Mouse (Mus musculus) small intestine, adult 2 months (tissue): ENCODE data around the gene Smyd3. TPM values are rescaled to one million over a fixed set of nuclear protein-coding genes. Genes with fewer than 3 reads are reported as not detected.

Experiments
- H3K27ac ChIP-seq: fragments of 200-500 bp; 2 replicates; pipeline ENCODE4 v1.5.1; 2012; ENCODE audit warnings: low read depth, low read length, control low read depth, inconsistent platforms; ENCODE audit not compliant: insufficient read depth
- H3K27me3 ChIP-seq: fragments of 200-500 bp; 2 replicates; pipeline ENCODE4 v1.6.1; 2012; ENCODE audit warnings: mild to moderate bottlenecking, moderate library complexity, low read length, inconsistent platforms; ENCODE audit not compliant: control insufficient read depth, insufficient read depth
- H3K36me3 ChIP-seq: fragments of 200-500 bp; 2 replicates; pipeline ENCODE4 v1.6.1; 2012; ENCODE audit warnings: mild to moderate bottlenecking, low read length, control low read depth, inconsistent platforms; ENCODE audit not compliant: control insufficient read depth, insufficient read depth
- H3K4me1 ChIP-seq: fragments of 200-500 bp; 2 replicates; pipeline ENCODE4 v1.6.1; 2012; ENCODE audit warnings: low read length, inconsistent platforms, mixed read lengths; ENCODE audit not compliant: control insufficient read depth, insufficient read depth, insufficient read length
- H3K4me3 ChIP-seq: fragments of 200-500 bp; 2 replicates; pipeline ENCODE4 v1.5.1; 2012; ENCODE audit warnings: low read depth, mild to moderate bottlenecking, control low read depth, inconsistent platforms, low read length, moderate library complexity
- CTCF ChIP-seq: fragments of 200-500 bp; IDR thresholded peaks from 2 replicates; pipeline ENCODE4 v1.5.1; 2012; ENCODE audit warnings: low read depth, mild to moderate bottlenecking, control low read depth, inconsistent platforms, low read length, moderate library complexity, mixed read lengths; ENCODE audit not compliant: insufficient replicate concordance, insufficient read length; ENCODE audit errors: extremely low read depth
- POLR2A ChIP-seq: fragments of 200-500 bp; IDR thresholded peaks from 2 replicates; pipeline ENCODE4 v1.6.1; 2012; ENCODE audit warnings: low read depth, mild to moderate bottlenecking, control low read depth, inconsistent platforms, low read length, moderate library complexity
- WGBS: fragments of 180-500 bp; shearing (Covaris S2); methylation state at CpG from one replicate; pipeline ENCODE4 v1.1.7; 2018; 5-methylcytosine and 5-hydroxymethylcytosine counted together
- polyA plus RNA-seq: library from polyadenylated mRNA; depleted of rRNA; stranded (reverse); fragments of >200 nt; gene quantifications from 2 replicates; pipeline ENCODE4 v1.2.3, GENCODE M21; 2012

Smyd3 gene
- polyA plus RNA-seq, 1 experiment = 1.1 TPM

GRCm38 (mm10) chr1:179218061-179218460 lies 299.8 kb downstream of the Smyd3 start:
- Histone ChIP-seq H3K27me3 (no peaks in the 10 kb centered on the region), H3K27ac (no peak overlapping the region), H3K4me3 (no peak overlapping the region), H3K36me3 (no peaks in the 10 kb centered on the region), H3K4me1 (no peaks in the 10 kb centered on the region)
- TF ChIP-seq POLR2A = no peak
- no peak for TF ChIP-seq CTCF
- WGBS = 69% methylated on average over 5 of the region's 5 CpGs

DNA sequence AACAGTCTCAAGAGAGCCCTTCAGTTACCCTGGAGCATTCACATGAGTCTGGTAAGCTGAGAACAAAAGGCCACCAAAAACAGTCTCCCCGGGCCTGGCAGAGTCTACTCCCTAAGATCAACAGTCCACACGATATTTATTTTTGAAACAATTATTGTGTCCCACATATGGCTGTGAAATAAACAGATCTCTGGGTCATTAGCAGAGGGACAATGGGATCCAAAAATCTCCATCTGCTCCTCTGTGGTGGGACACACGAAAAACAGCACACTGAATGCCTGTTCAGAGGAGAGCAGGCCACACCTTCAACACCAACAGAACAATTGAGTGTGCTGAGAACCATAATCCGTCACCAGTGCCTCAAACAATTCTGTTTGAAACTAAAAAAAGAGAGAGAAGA lies 300.8 kb downstream of the Smyd3 start:
- no peak for TF ChIP-seq POLR2A
- no peak for TF ChIP-seq CTCF
- WGBS = 56% methylated on average over 4 of the region's 4 CpGs
- Histone ChIP-seq H3K4me3 (no peak overlapping the region), H3K27me3 (no peaks in the 10 kb centered on the region), H3K4me1 (no peaks in the 10 kb centered on the region), H3K27ac (no peak overlapping the region), H3K36me3 (no peaks in the 10 kb centered on the region)

DNA sequence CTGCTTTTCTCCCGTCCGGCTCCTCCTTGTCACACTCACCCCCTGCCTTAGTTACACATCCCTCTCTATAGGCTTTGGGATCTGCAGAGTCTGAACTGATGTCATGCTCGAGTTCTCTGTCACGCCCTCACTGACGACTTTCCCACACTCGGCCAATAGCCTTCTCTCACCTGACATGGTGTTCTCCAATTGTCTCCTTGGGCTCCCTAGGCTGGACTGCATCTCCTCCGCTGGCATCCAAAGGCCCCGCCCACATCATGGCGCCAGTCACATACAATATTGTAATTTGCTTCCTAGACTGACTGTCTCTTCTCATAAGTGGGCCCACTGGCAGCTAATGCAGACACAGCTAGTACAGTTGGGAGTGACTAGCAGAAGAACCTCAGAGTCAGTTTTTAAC lies 304.5 kb downstream of the Smyd3 start:
- Histone ChIP-seq H3K27me3 (no peaks in the 10 kb centered on the region), H3K4me1 (no peaks in the 10 kb centered on the region), H3K27ac (no peak overlapping the region), H3K36me3 (no peaks in the 10 kb centered on the region), H3K4me3 (no peak overlapping the region)
- 88% methylated on average over 9 of the region's 9 CpGs for WGBS
- TF ChIP-seq POLR2A (no peak), CTCF (no peak)

DNA sequence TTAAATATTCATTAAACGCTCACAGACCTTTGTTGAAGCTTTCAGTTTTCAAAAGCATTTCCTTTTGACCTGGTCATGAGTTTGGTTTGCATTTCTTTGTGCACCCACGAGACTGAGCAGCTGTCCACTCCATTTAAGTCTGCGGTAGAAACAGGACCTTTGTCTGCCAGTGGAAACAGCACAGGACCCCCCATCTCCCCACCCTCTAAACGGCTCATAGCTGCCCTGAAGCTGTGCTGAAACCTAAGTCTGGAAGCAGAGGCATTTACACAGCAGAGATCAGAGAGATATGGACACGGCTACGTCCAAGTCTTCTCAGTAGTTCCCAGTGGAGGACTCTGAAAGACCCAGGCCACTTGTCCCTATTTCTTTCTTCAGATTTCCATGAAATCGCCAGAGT lies 305.5 kb downstream of the Smyd3 start:
- Histone ChIP-seq H3K27ac (no peak overlapping the region), H3K36me3 (no peaks in the 10 kb centered on the region), H3K27me3 (no peaks in the 10 kb centered on the region), H3K4me3 (no peak overlapping the region), H3K4me1 (no peaks in the 10 kb centered on the region)
- TF ChIP-seq POLR2A (no peak), CTCF (no peak)
- WGBS = 61% methylated on average over 7 of the region's 7 CpGs

DNA sequence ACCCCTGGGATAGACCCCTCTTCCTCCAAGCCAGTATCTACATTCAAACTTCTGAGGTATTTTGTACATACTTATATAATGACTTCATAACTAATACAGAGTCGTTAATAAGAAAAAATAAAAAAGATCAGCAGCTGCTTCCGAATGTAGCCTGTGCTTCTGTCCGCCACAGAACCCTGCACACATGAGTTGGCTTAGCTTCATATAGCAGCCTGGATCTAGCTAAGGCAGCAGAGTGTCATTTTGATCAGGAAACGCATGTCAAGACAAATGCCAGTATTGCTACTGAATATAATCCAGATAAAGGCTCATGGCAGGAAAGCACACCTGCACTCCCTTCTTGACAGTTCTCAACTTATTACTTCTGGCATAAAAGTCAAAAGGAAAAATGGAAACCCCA lies 306.5 kb downstream of the Smyd3 start:
- Histone ChIP-seq H3K36me3 (no peaks in the 10 kb centered on the region), H3K4me1 (no peaks in the 10 kb centered on the region), H3K27me3 (no peaks in the 10 kb centered on the region), H3K4me3 (no peak overlapping the region), H3K27ac (no peak overlapping the region)
- TF ChIP-seq POLR2A = no peak
- WGBS = 79% methylated on average over 4 of the region's 4 CpGs

DNA sequence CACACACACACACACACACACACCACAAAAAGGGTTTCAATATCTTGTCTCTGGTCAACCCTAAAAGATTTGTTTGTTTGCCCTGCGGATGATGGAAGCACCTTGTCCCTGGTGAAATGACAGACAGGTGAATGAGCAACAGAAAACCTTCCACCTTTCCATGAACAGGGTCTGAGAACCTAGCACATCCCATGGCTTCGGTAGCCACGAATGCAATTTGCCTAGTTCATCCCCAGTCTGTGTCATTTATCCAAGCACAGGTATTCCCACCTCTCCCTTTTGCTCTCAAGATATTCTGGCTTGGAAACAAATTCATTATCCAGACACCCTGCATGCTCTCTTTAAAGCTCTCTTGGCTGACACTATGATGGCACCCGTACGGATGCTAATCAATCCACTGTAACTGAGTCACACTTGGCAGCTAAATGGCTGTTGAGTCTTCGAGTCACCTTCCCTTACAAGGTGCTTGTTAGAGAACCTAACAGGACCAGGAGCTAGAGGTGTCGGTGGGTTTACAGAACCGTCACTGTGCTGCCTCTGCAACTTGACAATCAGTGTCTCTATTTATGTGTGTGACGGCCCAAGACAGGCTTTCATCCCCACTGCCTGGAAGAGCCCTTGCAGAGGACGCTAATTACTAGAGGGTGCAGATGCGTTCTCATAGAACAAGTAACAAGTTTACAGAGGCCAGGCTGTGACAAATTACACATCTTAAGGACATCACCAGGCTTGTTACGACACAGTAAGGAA lies 309.8 kb downstream of the Smyd3 start:
- WGBS = 85% methylated on average over 12 of the region's 12 CpGs
- no peak for TF ChIP-seq CTCF
- TF ChIP-seq POLR2A = no peak
- no peaks in the 10 kb centered on the region for H3K27me3 ChIP-seq
- H3K4me1 ChIP-seq = no peaks in the 10 kb centered on the region
- no peaks in the 10 kb centered on the region for H3K36me3 ChIP-seq
- H3K27ac ChIP-seq = no peak overlapping the region
- H3K4me3 ChIP-seq = no peak overlapping the region

- Histone ChIP-seq H3K4me3 (no peak overlapping the region), H3K4me1 (no peaks in the 10 kb centered on the region), H3K27ac (no peak overlapping the region), H3K27me3 (no peaks in the 10 kb centered on the region), H3K36me3 (no peaks in the 10 kb centered on the region)
- no peak for TF ChIP-seq POLR2A
- TF ChIP-seq CTCF = no peak
- WGBS = 64% methylated on average over 9 of the region's 9 CpGs
Measured at GRCm38 (mm10) chr1:179207180-179207741, 310.6 kb downstream of the Smyd3 start.
